Mouse (Mus musculus) heart, adult 2 months (tissue): Measurements from ENCODE around the gene Gan. TPM values are rescaled to one million over a fixed set of nuclear protein-coding genes. Genes with fewer than 3 reads are reported as not detected.

Experiments
- DNase-seq, 2 experiments: peaks; one replicate each; pipeline ENCODE4 v3.0.0; 2021
- H3K27ac ChIP-seq: fragments of 200-600 bp; 2 replicates; pipeline ENCODE4 v1.8.1; 2022
- H3K27me3 ChIP-seq: fragments of 200-500 bp; 2 replicates; pipeline ENCODE4 v1.6.1; 2012; ENCODE audit warnings: mild to moderate bottlenecking, low read length, inconsistent platforms, mixed read lengths; ENCODE audit not compliant: control insufficient read depth, insufficient read depth
- H3K36me3 ChIP-seq: fragments of 200-500 bp; 2 replicates; pipeline ENCODE4 v1.6.1; 2012; ENCODE audit warnings: low read length, inconsistent platforms; ENCODE audit not compliant: control insufficient read depth, insufficient read depth
- H3K4me1 ChIP-seq: fragments of 200-500 bp; 2 replicates; pipeline ENCODE4 v1.6.1; 2011; ENCODE audit warnings: low read length; ENCODE audit not compliant: control insufficient read depth, insufficient read depth
- H3K4me3 ChIP-seq: fragments of 200-600 bp; 2 replicates; pipeline ENCODE4 v1.8.1; 2022
- H3K79me2 ChIP-seq: fragments of 200-500 bp; replicated peaks from 2 replicates; pipeline ENCODE4 v1.6.1; 2012; ENCODE audit warnings: mild to moderate bottlenecking, inconsistent platforms, low read length, moderate library complexity, mixed read lengths; ENCODE audit not compliant: control insufficient read depth, insufficient read depth
- H3K9ac ChIP-seq: fragments of 200-500 bp; 2 replicates; pipeline ENCODE4 v1.6.1; 2012; ENCODE audit warnings: low read depth, mild to moderate bottlenecking, control low read depth, inconsistent platforms, low read length, mixed read lengths
- CTCF ChIP-seq: fragments of 200-600 bp; IDR thresholded peaks from 2 replicates; pipeline ENCODE4 v1.8.1; 2022; ENCODE audit warnings: antibody characterized with exemption, mild to moderate bottlenecking, moderate library complexity
- EP300 ChIP-seq: fragments of 200-500 bp; IDR thresholded peaks from 2 replicates; pipeline ENCODE4 v1.6.1; 2011; ENCODE audit warnings: low read depth, low read length, control low read depth; ENCODE audit not compliant: insufficient read depth
- POLR2A ChIP-seq: fragments of 200-500 bp; IDR thresholded peaks from 2 replicates; pipeline ENCODE4 v1.6.1; 2011; ENCODE audit warnings: mild to moderate bottlenecking, low read depth, low read length, control low read depth; ENCODE audit not compliant: insufficient read depth
- WGBS: fragments of 180-500 bp; shearing (Covaris S2); methylation state at CpG from one replicate; pipeline ENCODE4 v1.1.7; 2018; 5-methylcytosine and 5-hydroxymethylcytosine counted together
- intact Hi-C: fragments of 180-260 bp; cut with DNase I; formaldehyde crosslinking; loops from one replicate; pipeline ENCODE4 v1.15.1; 2025
- polyA plus RNA-seq: library from polyadenylated mRNA; depleted of rRNA; stranded (reverse); fragments of >200 nt; gene quantifications from 2 replicates; pipeline ENCODE4 v1.2.3, GENCODE M21; 2012
- total RNA-seq, 2 experiments: library from RNA; stranded (reverse); gene quantifications; 2 replicates each; pipeline ENCODE4 v1.2.3; 2021

Gene Gan
- total and polyA plus RNA-seq, 3 experiments = 1.7 to 5.2 (median 4.2) TPM

GRCm38 (mm10) chr8:117209150-117209549, 51.2 kb downstream of the Gan start:
- no peak overlapping the region for H3K4me3 ChIP-seq
- H3K27ac ChIP-seq = no peak overlapping the region
- 74% methylated on average over 12 of the region's 12 CpGs for WGBS
- no peak overlapping the region for H3K9ac ChIP-seq
- no peaks in the 10 kb centered on the region for H3K4me1 ChIP-seq
- TF ChIP-seq EP300 (no peak), CTCF (no peak), POLR2A (no peak)
- no peaks in the 10 kb centered on the region for H3K79me2 ChIP-seq
- intact Hi-C loops = no loop called here
- no peaks in the 10 kb centered on the region for H3K27me3 ChIP-seq
- no peaks in the 10 kb centered on the region for H3K36me3 ChIP-seq
- DNase-seq = no peak

- H3K9ac ChIP-seq = no peak overlapping the region
- H3K79me2 ChIP-seq = no peaks in the 10 kb centered on the region
- intact Hi-C loops = no loop called here
- H3K4me3 ChIP-seq = no peak overlapping the region
- no peaks in the 10 kb centered on the region for H3K27me3 ChIP-seq
- no peak overlapping the region for H3K27ac ChIP-seq
- H3K4me1 ChIP-seq = no peaks in the 10 kb centered on the region
- TF ChIP-seq CTCF (no peak), EP300 (no peak), POLR2A (no peak)
- 63% methylated on average over 11 of the region's 11 CpGs for WGBS
- peak; percentile 35 to 42 for DNase-seq
- no peaks in the 10 kb centered on the region for H3K36me3 ChIP-seq
These were observed 54.2 kb downstream of the Gan start for GRCm38 (mm10) chr8:117212100-117212499.

GRCm38 (mm10) chr8:117217724-117218123, 59.8 kb downstream of the Gan start:
- intact Hi-C loops = no loop called here
- Histone ChIP-seq H3K27ac (no peak overlapping the region), H3K79me2 (no peaks in the 10 kb centered on the region), H3K4me1 (no peaks in the 10 kb centered on the region), H3K36me3 (no peaks in the 10 kb centered on the region), H3K9ac (no peak overlapping the region), H3K27me3 (no peaks in the 10 kb centered on the region), H3K4me3 (no peak overlapping the region)
- WGBS = 92% methylated on average over 2 of the region's 2 CpGs
- TF ChIP-seq CTCF (no peak), POLR2A (no peak), EP300 (no peak)
- no peak for DNase-seq

GRCm38 (mm10) chr8:117222396-117222795, 64.5 kb downstream of the Gan start:
- H3K9ac ChIP-seq = no peak overlapping the region
- intact Hi-C loops = loop anchor here (10.0 kb wide), 1 partner anchor 342 kb away; no protein-coding TSS in a partner anchor
- no peak for DNase-seq
- no peak overlapping the region for H3K27ac ChIP-seq
- TF ChIP-seq POLR2A (no peak), EP300 (no peak), CTCF (no peak)
- no peaks in the 10 kb centered on the region for H3K27me3 ChIP-seq
- 33% methylated on average over 6 of the region's 6 CpGs for WGBS
- no peaks in the 10 kb centered on the region for H3K36me3 ChIP-seq
- no peak overlapping the region for H3K4me3 ChIP-seq
- no peaks in the 10 kb centered on the region; the same call in 1 of the 2 replicates for H3K4me1 ChIP-seq
- H3K79me2 ChIP-seq = no peaks in the 10 kb centered on the region

DNA sequence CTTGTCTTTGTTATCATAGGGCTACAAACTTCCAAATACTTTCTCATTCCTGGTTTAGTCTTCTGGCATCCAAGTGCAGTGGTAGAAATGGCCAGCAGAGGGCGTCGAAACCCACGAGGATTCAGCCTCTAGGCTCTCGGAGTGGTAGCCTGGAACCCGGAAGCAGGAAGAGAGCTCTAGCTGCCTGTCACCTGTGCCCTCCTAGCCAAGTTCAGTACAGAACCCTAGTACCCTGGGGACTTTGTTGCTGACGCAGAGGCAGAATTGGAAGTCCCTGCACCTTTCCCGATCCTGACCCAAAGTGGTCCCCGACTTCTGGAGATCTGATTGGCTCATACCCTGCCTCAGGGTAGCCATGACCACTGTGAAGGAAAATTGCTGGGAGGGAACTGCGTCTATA, 66.7 kb downstream of the Gan start:
- H3K79me2 ChIP-seq = no peaks in the 10 kb centered on the region
- H3K36me3 ChIP-seq = no peaks in the 10 kb centered on the region
- TF ChIP-seq CTCF = peak; percentile 99
- TF ChIP-seq EP300 = peak; percentile 92; the same call in 1 of the 2 replicates
- TF ChIP-seq POLR2A = no peak
- peak; percentile 82 to 91 for DNase-seq
- H3K9ac ChIP-seq = 0 out of 2 replicates have a peak overlapping the region, but pooled peaks have one; percentile 8
- 7% methylated on average over 9 of the region's 9 CpGs for WGBS
- no peak overlapping the region for H3K27ac ChIP-seq
- intact Hi-C loops = loop anchor here (1.0 to 10.0 kb wide), 5 partner anchors 28 to 340 kb away; no protein-coding TSS in a partner anchor
- no peaks in the 10 kb centered on the region; the same call in 1 of the 2 replicates for H3K4me1 ChIP-seq
- H3K27me3 ChIP-seq = no peaks in the 10 kb centered on the region
- H3K4me3 ChIP-seq = peak overlapping the region; percentile 30

DNA sequence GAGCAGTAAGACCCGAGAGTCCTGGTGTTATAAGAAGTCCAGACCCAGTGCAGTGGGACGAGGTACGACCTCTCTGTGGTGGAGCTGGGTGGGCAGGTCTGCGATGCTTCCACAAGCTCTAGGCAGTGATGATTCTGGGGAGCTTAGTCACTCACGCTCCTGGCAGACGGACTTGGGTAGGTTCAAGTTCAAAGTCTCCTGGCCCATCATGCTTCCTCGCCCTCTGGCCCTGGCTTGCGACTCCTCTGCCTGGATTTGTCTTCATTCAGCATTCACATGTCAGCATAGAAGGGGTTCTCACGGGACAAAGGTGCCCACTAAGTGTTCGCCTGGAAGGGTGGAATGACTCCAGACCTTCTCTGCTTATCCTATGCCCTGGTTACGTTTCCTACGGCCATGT, 68.4 kb downstream of the Gan start:
- H3K9ac ChIP-seq = no peak overlapping the region
- H3K27me3 ChIP-seq = no peaks in the 10 kb centered on the region
- H3K4me1 ChIP-seq = no peaks in the 10 kb centered on the region; the same call in 1 of the 2 replicates
- intact Hi-C loops = loop anchor here (10.0 kb wide), 1 partner anchor 338 kb away; no protein-coding TSS in a partner anchor
- H3K36me3 ChIP-seq = no peaks in the 10 kb centered on the region
- H3K79me2 ChIP-seq = no peaks in the 10 kb centered on the region
- no peak for DNase-seq
- 89% methylated on average over 12 of the region's 12 CpGs for WGBS
- H3K4me3 ChIP-seq = no peak overlapping the region
- no peak overlapping the region for H3K27ac ChIP-seq
- TF ChIP-seq CTCF (no peak), EP300 (no peak), POLR2A (no peak)
